Mouse (Mus musculus) liver, postnatal 0 days (tissue): Measurements from ENCODE around the gene Gpr176.

Experiments
- CTCF ChIP-seq: sonication (generic); IDR thresholded peaks from 2 replicates; pipeline ENCODE4 v1.5.1; 2016; ENCODE audit warnings: antibody characterized with exemption, low read depth
- EP300 ChIP-seq: IDR thresholded peaks from 2 replicates; pipeline ENCODE4 v1.6.1; 2016; ENCODE audit warnings: antibody characterized with exemption, low read depth, mild to moderate bottlenecking

DNA sequence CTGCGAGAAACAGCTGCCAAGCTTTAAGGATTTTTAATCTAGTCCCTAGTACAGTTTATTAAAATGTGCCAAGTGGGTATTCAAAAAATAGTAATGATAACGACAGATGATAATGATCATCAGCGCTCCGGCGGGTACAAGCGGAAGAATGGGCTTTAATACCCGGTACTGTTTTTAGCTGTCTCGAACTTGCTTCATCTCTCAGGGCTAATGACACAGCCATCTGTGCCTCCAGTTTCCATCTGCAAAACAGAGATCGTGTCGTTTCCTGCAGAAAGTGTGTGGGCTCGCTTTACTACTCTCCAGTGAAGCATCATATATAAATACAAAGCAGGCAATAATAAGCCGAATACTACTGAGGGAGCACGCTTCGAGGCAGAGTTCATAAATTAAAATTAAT, 103.0 kb downstream of the Gpr176 start:
- TF ChIP-seq CTCF (no peak), EP300 (no peak)
